Mouse (Mus musculus) heart, adult 11 months (tissue): ENCODE data around the gene Olfr498.

Experiments
- DNase-seq: peaks from one replicate; pipeline ENCODE4 v3.0.0; 2022

The Olfr498 gene

DNA sequence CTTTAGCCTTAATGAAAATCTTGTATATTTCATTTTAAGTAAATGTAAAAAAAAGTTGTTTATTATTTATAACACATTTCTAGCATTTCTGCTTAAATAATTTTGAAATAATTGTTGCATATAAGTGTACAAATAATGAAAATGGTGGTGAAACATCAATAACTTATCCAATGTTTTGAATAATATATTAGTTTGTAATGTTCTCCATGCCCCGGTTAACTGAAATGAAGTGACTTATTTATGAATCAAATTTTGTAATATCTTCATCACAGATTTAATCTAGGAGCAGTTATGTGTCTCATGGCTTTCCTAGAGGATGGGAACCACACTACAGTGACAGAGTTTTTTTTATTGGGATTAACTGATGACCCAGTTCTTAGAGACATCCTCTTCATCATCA, at the start of gene Olfr498:
TSS of gene Olfr498 (plus strand) at position 301 of the 400 bp plus-strand sequence.
- no peak for DNase-seq

DNA sequence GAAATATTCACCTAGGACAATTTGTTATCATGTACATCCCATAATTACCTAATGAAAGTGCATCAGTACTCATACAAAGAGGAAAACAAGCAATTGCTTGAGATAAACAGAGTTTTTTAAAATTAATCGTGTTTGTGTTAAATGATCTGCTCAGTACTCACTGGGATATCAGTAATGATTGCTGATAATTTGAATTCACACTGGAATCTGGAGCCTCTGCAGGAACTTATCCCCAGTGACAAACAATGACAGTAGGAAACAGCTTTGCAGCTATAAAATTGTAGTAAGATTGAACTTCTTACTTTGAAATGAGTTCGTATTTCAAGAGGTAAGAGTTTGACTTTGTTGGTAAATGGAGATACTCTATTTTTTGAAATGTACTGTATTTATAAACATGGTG, 45.0 kb upstream of the Olfr498 start, which contains the start of gene Olfr497:
TSS of gene Olfr497 (plus strand) at position 301 of the 400 bp plus-strand sequence.
- DNase-seq: no peak
